Mouse (Mus musculus) adrenal gland, postnatal 25 days (tissue): ENCODE results near the gene 1700025G04Rik. TPM values are rescaled to one million over a fixed set of nuclear protein-coding genes. Genes with fewer than 3 reads are reported as not detected.

Experiments used
- DNase-seq: peaks from one replicate; pipeline ENCODE4 v3.0.0; 2021; ENCODE audit warnings: mixed read lengths
- total RNA-seq: library from RNA; stranded (reverse); gene quantifications from 2 replicates; pipeline ENCODE4 v1.2.3, GENCODE M21; 2021

1700025G04Rik gene
- total RNA-seq, 1 experiment from 2014 or later = 47.0 TPM

- no peak for DNase-seq
These were observed 194.5 kb downstream of the 1700025G04Rik start for GRCm38 (mm10) chr1:151895406-151895805.

GRCm38 (mm10) chr1:151893976-151894375, 195.9 kb downstream of the 1700025G04Rik start:
- no peak for DNase-seq

GRCm38 (mm10) chr1:151892008-151892407, 197.9 kb downstream of the 1700025G04Rik start:
- no peak for DNase-seq

- no peak for DNase-seq
These were observed 198.7 kb downstream of the 1700025G04Rik start for GRCm38 (mm10) chr1:151891194-151891593.

DNA sequence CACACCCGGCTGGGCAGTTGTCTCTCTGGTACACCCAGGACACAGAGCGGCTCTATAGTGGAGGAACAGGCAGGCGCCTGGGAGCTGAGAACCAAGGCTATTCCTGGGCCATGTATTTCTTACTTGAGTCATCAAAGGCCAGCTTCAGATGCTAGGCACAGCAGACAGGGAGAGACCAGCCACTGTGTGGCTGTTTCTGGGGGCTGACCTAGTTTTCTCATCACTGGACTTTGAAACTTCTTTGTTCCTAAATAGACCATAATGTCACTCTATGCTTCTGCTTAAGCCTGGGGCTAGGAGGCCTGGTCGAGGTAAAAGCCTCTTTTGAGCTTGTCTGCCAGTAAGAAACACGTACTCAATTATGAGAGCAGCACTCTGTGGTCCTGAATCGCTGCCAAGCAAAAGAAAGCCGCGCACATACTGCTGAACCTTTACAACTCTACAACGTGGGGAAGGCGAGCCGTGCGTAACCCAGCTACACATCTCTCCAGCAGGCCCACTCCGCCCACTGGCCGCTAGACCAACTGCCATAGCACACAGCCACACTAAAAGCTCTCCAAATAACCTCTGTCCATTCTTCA, 199.8 kb downstream of the 1700025G04Rik start:
- DNase-seq = peak; percentile 52

DNA sequence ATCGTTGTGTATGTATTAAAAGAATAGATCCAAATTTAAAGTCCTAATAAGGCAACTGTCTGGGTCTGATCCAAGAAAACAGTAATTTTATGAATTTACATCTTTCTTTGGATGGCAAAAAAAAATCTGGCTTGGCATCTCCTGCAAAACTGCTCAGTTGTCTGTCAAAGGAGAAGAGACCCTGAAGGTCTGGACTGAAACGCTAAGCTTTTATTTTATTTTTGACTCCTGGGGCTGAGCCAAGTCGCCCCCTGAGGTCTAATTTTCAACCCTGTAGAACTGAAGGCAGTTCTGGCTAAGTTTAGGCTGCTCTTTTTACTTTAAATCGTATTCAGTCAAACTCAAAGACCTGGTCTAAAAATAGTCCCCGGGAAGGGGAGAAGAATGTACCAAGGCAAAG, 202.3 kb downstream of the 1700025G04Rik start:
- no peak for DNase-seq

DNA sequence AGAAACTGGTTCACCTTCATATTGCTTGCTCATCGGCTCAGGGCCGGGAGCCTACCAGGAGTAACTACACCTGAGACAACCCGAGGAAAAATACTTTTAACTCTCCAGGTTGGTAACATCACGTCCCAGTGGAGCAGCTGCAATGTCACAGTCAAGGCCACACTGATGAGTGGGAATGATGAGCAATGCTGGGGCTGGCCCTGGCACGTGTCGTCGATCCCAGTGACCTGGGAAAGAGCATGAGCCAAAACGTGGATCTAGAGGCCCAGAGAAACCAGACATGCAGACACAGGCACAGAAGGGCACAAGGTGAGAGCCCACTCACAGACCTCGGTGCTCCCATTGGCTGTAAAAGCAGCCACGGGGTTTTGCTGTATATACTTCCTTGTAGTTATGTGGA, 202.8 kb downstream of the 1700025G04Rik start:
- peak; percentile 73 for DNase-seq

DNA sequence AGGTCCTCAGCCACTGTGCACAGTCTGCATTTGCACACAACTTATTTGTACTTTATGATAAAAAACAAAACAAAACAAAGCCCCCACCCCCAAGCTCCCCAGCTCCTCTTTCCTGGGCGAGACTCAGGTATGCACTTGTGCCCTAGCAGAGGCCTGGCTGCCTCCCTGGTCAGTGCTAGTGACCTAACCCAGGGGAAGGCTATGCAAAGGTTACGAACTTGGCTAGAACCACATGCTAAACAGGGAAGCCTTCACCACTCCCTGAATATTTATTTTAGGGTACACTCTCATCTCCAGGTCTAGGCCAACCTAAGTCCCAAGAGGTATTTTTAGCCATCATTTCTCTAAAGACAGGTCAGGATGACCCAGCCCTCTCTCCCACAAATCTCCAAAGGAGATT, 203.8 kb downstream of the 1700025G04Rik start:
- no peak for DNase-seq

GRCm38 (mm10) chr1:151881253-151881652, 208.7 kb downstream of the 1700025G04Rik start:
- DNase-seq = no peak

GRCm38 (mm10) chr1:151880731-151881130, 209.2 kb downstream of the 1700025G04Rik start:
- DNase-seq = no peak

- DNase-seq = no peak
These were observed 210.0 kb downstream of the 1700025G04Rik start for GRCm38 (mm10) chr1:151879966-151880365.

DNA sequence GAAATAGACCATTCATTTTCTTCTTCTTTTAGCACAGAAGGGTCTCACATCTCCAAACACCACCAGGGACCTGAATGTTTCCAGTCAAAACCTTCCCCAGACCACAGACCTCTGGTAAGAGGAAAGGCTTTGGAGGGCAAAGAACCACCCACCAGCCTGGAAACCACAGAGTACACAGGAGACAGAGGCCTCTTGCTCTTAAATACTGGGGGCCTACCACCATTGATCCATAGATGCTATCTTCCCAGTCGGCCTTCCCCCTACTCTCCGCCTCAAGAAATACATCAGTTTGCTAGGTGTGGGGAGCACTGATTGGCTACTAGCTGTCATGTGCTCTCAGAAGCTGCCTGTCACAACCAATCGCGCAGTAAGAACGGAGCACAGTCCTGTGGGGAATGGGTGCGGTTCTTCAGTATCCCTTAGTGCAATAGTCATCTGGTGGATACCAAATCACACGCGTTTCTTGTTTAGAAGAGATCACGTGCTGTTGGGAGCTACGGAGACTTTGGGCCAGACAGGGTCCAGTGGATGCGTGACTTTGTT, 210.5 kb downstream of the 1700025G04Rik start:
- DNase-seq = no peak

DNA sequence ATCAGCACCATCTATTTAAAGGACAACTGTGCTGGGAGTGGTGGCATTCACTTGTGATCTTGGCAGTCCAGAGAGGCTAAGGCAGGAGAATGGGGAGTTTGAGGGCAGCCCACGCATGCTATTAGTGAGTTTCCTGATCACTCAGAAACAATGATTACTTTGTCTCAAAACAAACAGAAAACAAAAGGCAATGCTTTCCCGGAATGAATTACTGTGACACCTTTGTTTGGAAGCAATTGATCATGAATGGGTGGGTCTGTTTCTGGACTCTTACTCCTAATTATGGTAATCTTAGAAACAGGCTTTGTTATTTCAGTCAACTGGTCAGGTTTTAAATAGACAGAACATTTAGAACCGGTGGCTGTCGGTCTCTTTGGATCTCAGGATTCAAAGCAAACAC, 211.5 kb downstream of the 1700025G04Rik start:
- DNase-seq = no peak

DNA sequence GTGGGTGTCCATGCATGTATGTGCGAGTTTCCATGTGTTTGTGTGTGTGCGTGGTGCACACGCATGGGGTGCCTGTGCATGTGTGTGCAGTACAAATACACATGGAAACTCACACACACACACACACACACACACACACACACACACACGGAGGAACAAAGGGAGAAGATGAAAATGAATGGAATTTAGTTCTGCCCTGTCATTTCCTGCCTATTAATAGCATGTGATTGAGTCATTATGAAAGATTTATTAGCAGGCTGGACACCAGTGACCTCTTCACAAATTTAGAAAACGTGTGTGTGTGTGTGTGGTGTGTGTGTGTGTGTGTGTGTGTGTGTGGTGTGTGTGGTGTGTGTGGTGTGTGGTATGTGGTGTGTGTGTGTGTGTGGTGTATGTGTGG, 217.0 kb downstream of the 1700025G04Rik start:
- DNase-seq = no peak

DNA sequence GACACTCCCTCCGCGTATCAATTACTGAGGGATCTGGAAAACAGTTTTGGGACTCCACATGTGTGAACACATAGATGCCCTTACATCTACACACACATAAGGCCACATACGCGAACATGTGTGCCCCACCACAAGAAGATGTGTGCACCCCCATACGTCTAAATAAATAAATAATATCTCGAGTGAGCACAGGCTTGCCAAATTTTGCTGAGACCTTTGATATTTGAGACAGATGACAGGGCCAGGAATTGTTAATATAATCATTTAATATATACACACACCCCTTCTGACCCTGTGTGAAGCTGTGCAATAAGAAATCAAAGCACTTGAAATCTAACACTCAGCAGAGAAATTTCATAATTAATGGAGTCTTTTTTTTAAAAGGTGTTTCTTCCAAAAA, 225.6 kb downstream of the 1700025G04Rik start:
- no peak for DNase-seq

GRCm38 (mm10) chr1:151863797-151864147, 226.2 kb downstream of the 1700025G04Rik start:
- DNase-seq = peak; percentile 70

DNA sequence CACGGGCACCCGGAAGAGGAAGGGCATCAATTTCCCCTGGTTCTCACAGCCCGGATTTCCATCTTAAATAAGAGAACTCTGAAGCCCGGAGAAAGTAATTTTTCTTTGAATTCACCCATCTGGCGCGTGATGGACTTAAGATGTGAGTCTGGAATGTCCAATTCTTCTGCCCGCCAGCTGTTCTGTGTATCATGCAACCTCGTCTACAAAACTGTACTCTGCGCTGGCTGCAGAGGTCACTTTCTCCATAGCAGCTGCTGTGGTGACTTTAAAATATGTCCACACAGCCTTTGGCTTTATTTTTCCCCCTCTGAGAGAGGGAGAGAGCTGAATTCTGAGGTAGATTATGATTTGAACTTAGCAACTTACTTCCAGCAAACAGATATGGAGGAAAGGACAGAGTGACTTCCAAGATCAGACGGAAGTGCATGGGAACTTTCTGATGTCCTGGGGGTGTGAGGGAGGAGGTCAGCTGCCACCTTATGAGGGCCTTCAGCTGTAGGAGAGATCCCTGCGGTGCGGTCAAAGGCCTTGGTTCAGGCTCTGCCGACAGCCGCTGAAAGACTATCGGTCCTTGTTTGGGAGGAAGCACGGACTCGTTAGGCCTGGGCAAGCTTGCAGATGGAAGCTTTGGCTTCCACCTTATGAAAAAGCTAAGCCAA, 226.7 kb downstream of the 1700025G04Rik start:
- DNase-seq = no peak

- DNase-seq = no peak
These were observed 227.8 kb downstream of the 1700025G04Rik start for GRCm38 (mm10) chr1:151862109-151862508.

GRCm38 (mm10) chr1:151861334-151861995, 228.5 kb downstream of the 1700025G04Rik start:
- DNase-seq = no peak

GRCm38 (mm10) chr1:151858474-151858873, 231.5 kb downstream of the 1700025G04Rik start:
- no peak for DNase-seq

GRCm38 (mm10) chr1:151855561-151855960, 234.4 kb downstream of the 1700025G04Rik start:
- no peak for DNase-seq

GRCm38 (mm10) chr1:151851976-151852375, 237.9 kb downstream of the 1700025G04Rik start:
- no peak for DNase-seq
